Mouse (Mus musculus): ENCODE results near the gene Cdsn. TPM values are rescaled to one million over a fixed set of nuclear protein-coding genes. Genes with fewer than 3 reads are reported as not detected.

Gene Cdsn
- total RNA-seq, 2 experiments from 2014 or later: 0.09 to 0.69 TPM

DNA sequence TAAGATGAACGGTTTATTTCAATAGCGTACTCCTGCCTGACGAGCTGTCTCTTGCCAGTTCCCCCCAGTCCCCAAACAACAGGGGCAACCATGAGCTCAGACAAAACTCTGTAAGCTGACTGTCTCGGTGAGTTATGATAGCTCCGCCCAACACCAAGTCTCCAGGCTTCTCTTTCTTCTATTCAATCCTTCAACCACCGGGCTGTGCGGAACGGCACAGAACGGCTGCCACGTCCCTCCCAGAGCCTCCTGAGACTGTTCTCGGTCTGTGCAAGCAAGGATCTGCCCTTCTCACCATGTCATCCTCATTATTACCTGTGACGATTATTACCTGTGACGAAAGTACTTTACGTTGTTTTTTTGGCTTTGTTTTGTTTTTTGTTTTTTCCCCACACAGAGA, 18.9 kb downstream of the Cdsn start:
- no peak for DNase-seq (ENCODE audit: low spot score)

- DNase-seq (ENCODE audit: low spot score): no peak
Measured at GRCm38 (mm10) chr17:35571477-35571876, 19.5 kb downstream of the Cdsn start.

- peak; percentile 80 for DNase-seq (ENCODE audit: low spot score)
Measured at GRCm38 (mm10) chr17:35578211-35578610, 26.3 kb downstream of the Cdsn start.

DNA sequence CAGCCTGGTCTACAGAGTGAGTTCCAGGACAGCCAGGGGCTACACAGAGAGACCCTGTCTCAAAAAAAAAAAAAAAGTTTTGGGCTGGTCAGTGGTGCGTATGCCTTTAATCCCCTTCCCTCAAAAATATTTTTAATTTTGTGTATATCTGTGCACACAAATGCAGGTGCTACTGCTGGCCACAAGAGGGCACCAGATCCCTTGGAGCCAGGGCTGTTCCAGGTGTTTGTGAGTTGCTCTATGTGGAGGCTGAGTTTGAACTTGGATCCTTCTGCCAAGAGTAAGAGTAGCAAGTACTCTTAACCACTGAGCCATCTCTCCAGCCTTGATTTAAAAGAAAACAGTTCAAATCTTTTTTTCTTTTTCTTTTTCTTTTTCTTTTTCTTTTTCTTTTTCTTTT, 31.0 kb downstream of the Cdsn start:
- no peak for DNase-seq (ENCODE audit: low spot score)

DNA sequence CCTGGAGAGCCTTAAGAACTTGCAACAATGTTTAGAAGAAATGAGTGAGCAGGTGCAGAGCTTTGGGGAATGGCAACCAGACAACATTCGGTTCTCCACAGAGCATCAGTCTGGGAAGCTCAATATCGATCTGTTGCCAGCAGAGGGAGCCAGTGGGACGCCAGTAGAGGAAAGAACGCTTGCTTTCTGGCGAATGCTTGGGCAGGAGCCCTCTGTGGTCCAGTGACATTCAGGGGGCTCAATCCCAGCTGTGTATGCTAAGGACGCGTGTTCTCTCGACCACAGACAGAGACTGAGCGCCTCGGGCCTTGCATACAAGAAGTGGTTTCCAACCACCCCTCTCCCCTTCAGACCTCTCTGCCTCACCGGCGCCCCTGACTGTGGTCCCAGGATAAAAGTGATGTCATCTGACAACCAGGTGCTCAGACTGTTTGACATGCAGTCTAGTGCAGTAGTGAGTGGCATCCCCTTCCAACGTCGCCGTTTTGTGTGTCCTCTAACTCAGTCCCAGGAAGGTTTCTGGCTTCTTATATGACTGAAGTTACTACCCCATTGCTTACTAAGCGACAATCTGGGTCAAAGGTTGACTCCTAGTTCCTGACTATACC, 32.5 kb downstream of the Cdsn start:
- peak; percentile 64 for DNase-seq (ENCODE audit: low spot score)

DNA sequence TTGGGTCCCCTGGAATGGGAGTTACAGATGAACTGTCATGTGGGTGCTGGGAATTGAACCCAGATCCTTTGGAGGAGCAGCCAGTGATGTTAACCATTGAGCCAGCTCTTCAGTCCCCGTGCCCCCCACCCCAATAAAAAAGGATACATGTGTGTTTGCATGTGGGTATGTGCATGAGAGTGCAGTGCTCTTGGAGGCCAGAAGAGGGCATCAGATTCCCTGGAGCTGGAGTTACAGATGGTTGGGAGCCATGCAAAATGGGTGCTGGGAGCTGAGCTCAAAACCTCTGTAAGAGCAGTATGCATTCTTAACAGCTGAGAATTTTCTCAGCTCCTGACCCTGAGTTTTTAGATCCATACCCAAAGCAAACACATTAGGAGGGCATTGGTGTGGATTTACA, 35.4 kb downstream of the Cdsn start:
- DNase-seq (ENCODE audit: low spot score): no peak

DNA sequence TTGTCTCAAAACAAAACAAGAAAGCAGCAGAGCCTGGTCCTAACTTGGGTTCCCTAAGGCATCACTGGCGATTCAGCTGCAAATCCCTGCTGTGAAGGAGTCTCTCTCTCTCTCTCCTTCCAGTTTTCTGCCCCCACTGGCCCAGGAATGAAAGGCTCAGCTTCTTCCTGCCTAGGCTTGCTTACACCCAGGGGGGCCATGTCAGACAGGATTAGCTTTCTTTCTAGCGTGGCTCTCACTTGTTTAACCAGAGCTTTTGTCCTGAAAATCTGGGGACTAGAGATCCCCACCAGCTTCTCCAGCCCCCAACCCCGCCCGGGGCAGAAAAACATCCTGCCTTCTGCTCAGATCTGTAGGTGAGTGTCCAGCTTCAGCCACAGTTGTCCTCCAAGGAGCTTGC, 36.5 kb downstream of the Cdsn start:
- DNase-seq (ENCODE audit: low spot score): no peak

DNA sequence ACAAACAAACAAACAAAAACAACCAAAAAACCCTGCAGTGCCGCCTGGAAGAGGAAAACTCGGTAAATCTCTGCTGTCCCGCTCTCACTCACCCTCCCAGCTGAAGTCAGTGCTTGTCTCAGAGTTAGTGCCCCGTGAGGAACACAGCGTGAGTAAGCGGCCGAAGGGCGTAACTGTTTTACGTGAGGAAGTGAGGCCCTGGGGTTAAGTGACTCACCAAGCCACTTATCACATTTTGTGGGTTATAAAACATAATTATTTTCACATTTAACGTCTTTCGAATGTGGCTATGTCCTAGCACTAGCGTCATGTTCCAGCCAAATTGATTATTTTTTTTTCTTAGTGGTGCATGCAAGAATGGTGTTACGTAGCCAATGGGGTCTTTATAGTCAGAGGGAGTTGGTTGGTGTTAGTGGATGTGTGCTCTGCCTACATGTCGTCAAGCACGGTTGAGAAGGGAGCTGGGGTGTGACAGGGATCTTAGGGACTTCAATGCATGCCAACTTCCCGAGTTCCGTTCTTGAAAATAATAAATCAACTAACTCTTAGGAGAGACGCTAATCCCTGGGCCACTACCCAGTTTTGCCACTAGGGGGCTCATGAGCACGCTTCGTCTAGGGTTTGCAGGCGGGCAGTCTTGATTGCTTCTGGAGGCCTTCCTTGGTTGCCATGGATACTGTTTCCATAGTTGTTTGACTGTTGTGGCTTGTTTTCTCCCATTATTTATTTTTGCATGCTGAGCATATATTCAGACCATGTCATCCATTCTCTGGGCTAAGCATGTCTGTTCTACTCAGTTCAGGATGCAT, 38.7 kb downstream of the Cdsn start:
- peak; percentile 74 for DNase-seq (ENCODE audit: low spot score)

DNA sequence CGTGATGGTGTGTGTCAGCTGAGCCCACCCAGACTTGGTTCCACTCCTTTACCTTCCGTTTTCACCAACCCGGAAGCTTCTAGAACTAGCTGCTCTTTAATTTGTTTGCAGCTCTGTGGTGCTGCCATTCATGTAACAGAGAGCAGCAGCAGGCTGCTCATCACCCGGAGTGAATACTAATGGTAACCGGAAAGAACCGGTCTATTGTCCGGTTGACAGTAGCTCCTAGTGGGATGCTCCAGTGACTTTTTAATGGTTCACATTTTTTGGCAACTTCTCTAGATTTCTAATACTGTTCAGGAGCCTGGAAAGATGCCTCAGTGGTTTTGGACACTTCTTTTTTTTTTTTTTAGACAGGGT, 39.3 kb downstream of the Cdsn start:
- no peak for DNase-seq (ENCODE audit: low spot score)

DNA sequence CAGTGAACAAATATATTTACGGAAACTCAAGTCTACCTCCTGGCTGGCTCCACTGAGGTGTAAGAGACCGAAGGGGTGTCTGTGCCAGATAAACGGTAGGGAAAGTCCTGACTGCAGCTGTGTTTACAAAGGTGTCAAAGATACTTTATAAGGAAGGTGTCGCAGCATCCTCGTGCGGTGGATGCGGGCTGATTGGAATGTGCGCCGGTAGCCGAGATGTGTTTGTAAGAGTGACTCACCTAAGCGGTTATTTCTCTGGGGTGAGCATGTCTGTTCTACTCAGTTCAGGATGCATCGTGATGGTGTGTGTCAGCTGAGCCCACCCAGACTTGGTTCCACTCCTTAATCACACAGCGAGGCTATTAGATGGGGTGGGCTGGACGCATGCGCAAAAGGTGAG, 39.8 kb downstream of the Cdsn start:
- no peak for DNase-seq (ENCODE audit: low spot score)

DNA sequence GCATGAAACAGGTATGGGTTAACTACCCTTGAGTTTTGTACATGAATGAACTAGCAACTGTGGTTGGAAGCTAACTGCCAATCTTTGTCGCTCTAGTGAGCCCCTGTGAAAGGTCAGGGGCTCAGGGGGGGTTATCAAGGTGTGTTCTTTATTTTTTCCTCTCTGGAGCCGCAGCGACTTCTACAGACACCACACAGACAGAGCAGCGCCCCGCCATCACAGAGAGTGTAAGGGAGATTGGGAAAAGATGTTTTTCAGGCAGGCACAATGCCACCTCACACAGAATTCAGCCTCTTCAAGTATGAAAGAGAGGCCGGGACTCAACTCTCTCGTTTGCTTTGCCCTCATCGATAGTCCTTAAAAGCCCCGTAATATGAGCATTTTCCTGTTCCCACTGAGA, 40.2 kb downstream of the Cdsn start:
- DNase-seq (ENCODE audit: low spot score): no peak

DNA sequence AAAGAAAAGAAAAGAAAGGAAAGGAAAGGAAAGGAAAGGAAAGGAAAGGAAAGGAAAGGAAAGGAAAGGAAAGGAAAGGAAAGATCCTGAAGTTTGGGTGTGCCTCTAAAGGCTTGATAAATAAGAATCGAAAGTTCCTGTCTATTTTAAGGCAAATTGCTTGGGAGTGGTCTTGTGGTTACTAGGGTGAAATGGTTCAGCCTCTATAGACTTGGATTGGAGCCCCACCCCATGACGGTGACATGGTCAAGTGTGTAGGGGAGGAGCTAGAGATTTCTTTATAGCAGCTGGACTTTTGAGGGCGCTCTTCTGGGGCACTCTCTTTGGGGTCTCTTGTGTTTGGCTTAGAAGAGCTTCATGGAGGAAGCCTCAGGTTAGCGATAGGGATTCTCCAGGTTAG, 41.9 kb downstream of the Cdsn start:
- no peak for DNase-seq (ENCODE audit: low spot score)

DNA sequence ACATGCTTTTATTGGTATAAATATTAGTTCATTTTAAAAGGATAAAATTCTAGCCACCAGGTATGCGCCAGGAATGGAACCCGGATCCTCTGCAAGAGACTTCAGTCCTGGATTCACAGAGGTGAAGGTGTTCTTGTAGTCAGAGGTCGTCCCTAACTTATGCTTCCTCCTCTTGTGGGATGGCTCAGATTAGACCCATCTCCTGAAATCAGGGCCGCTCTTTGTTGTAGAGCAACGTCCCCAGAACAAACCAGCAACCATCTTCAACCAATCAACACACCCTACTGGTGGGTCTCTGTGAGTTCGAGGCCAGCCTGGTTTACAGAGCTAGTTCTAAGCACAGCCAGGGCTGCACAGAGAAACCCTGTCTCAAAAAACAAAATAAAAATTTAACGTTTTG, 42.5 kb downstream of the Cdsn start:
- no peak for DNase-seq (ENCODE audit: low spot score)

GRCm38 (mm10) chr17:35597399-35597798, 45.5 kb downstream of the Cdsn start:
- DNase-seq (ENCODE audit: low spot score): no peak

GRCm38 (mm10) chr17:35601249-35601648, 49.3 kb downstream of the Cdsn start, which contains the start of gene Sfta2:
TSS of gene Sfta2 (plus strand) at chr17:35601549.
- DNase-seq (ENCODE audit: low spot score): no peak

DNA sequence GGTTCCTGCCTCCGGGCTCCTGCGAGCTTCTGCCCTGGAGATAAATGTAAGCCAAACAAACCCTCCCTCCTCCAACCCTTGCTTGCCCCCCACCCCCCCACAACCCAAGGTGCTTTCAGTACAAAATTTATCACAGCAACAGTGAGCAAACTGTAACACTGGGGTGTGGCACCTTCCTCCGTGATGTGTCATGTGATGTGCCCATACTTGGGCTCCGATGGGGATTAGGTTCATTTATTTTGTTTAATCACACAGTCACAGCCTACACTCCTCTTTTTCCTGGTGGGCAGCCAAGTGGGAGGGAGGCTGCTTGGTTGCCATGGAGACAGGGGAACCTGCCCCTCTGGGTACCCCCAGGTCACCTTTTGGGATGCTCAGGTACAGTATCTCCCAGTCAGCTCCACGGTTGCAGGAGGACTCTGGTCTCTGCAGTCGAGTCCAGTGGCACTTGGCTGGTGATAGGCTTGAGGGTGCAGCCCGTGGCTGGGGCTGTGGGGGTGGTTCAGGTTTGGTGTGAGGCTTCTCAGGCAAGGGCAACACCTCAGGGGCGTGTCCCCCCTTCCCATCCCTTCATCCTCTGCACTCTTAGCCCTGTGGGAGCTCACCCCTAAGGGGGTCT, 49.9 kb downstream of the Cdsn start:
- DNase-seq (ENCODE audit: low spot score): no peak

Other genes with a start within 250 kb of the Cdsn start
- gene H2-Q1, start 231.7 kb upstream of the Cdsn start, total RNA-seq (2021): under 1 TPM; 0.19 to 0.27 TPM
- gene H2-Q2, start 209.9 kb upstream of the Cdsn start, total RNA-seq (2021): under 1 TPM; 0.18 to 0.71 TPM
- 1 to 10 TPM; 3.5 to 6.6 TPM for gene H2-Q4, start 172.5 kb upstream of the Cdsn start, total RNA-seq (2021)
- gene H2-Q6, start 127.3 kb upstream of the Cdsn start, total RNA-seq (2021): 1 to 10 TPM in 1 of 2 experiments, under 1 TPM in 1; 0.94 to 1.2 TPM
- 1 to 10 TPM in 1 of 2 experiments, under 1 TPM in 1; 0.82 to 1.8 TPM for gene H2-Q7, start 113.0 kb upstream of the Cdsn start, total RNA-seq (2021)
- 1 to 10 TPM in 1 of 2 experiments, under 1 TPM in 1; 0.39 to 1.2 TPM for gene H2-Q10, start 82.0 kb upstream of the Cdsn start, total RNA-seq (2021)
- gene Pou5f1, start 46.1 kb upstream of the Cdsn start, total RNA-seq (2021): not detected
- gene Tcf19, start 35.3 kb upstream of the Cdsn start, total RNA-seq (2021): under 1 TPM; 0.66 TPM
- 1 to 10 TPM; 1.3 to 2.1 TPM for gene Cchcr1, start 35.0 kb upstream of the Cdsn start, total RNA-seq (2021)
- gene Psors1c2, start 18.9 kb upstream of the Cdsn start, total RNA-seq (2021): not detected
- gene 2300002M23Rik, start 15.3 kb downstream of the Cdsn start, total RNA-seq (2021): not detected
- not detected for gene Sfta2, start 49.4 kb downstream of the Cdsn start, total RNA-seq (2021)
- not detected for gene Gm9573, start 74.5 kb downstream of the Cdsn start, total RNA-seq (2021)
- gene Mucl3, start 91.6 kb downstream of the Cdsn start, total RNA-seq (2021): not detected
- gene Vars2, start 115.5 kb downstream of the Cdsn start, total RNA-seq (2021): 10 to 100 TPM in 1 of 2 experiments, 1 to 10 TPM in 1; 9.8 to 13.7 TPM
- gene Gtf2h4, start 121.6 kb downstream of the Cdsn start, total RNA-seq (2021): 10 to 100 TPM; 17.7 to 18.9 TPM
- gene Ddr1, start 152.5 kb downstream of the Cdsn start, total RNA-seq (2021): 10 to 100 TPM; 12.4 to 17.1 TPM